Mouse (Mus musculus) thymus, adult 2 months (tissue): ENCODE measurements around the gene Orm2. TPM values are rescaled to one million over a fixed set of nuclear protein-coding genes. Genes with fewer than 3 reads are reported as not detected.

Source experiments
- DNase-seq: peaks from one replicate; pipeline ENCODE4 v3.0.0; 2021
- H3K27ac ChIP-seq: fragments of 200-500 bp; 2 replicates; pipeline ENCODE4 v1.5.1; 2012; ENCODE audit warnings: low read length, control low read depth; ENCODE audit not compliant: control insufficient read depth, insufficient read depth
- H3K27me3 ChIP-seq: fragments of 200-500 bp; 2 replicates; pipeline ENCODE4 v1.6.1; 2012; ENCODE audit warnings: mild to moderate bottlenecking, low read length, moderate library complexity, mixed read lengths; ENCODE audit not compliant: control insufficient read depth, insufficient read depth
- H3K36me3 ChIP-seq: fragments of 200-500 bp; 2 replicates; pipeline ENCODE4 v1.6.1; 2012; ENCODE audit warnings: mild to moderate bottlenecking, low read length, moderate library complexity; ENCODE audit not compliant: control insufficient read depth, insufficient read depth
- H3K4me1 ChIP-seq: fragments of 200-500 bp; replicated peaks from 2 replicates; pipeline ENCODE4 v1.6.1; 2012; ENCODE audit warnings: low read length; ENCODE audit not compliant: control insufficient read depth, insufficient read depth
- H3K4me3 ChIP-seq: fragments of 200-500 bp; 2 replicates; pipeline ENCODE4 v1.5.1; 2012; ENCODE audit warnings: mild to moderate bottlenecking, low read length, control low read depth, moderate library complexity; ENCODE audit not compliant: control insufficient read depth, insufficient read depth
- CTCF ChIP-seq: fragments of 200-500 bp; IDR thresholded peaks from 2 replicates; pipeline ENCODE4 v1.5.1; 2012; ENCODE audit warnings: mild to moderate bottlenecking, control low read depth, low read length, moderate library complexity, borderline replicate concordance; ENCODE audit not compliant: control insufficient read depth, poor library complexity, insufficient read depth; ENCODE audit errors: extremely low read depth
- POLR2A ChIP-seq: fragments of 200-500 bp; IDR thresholded peaks from 2 replicates; pipeline ENCODE4 v1.6.1; 2012; ENCODE audit warnings: mild to moderate bottlenecking, low read length, control low read depth, moderate library complexity; ENCODE audit not compliant: control insufficient read depth, poor library complexity, insufficient read depth; ENCODE audit errors: extremely low read depth
- WGBS: fragments of 180-500 bp; shearing (Covaris S2); methylation state at CpG from one replicate; pipeline ENCODE4 v1.1.7; 2018; 5-methylcytosine and 5-hydroxymethylcytosine counted together
- polyA plus RNA-seq: library from polyadenylated mRNA; depleted of rRNA; stranded (reverse); fragments of >200 nt; gene quantifications from 2 replicates; pipeline ENCODE4 v1.2.3, GENCODE M21; 2012

Orm2 gene
- polyA plus RNA-seq, 1 experiment = 0.38 TPM

DNA sequence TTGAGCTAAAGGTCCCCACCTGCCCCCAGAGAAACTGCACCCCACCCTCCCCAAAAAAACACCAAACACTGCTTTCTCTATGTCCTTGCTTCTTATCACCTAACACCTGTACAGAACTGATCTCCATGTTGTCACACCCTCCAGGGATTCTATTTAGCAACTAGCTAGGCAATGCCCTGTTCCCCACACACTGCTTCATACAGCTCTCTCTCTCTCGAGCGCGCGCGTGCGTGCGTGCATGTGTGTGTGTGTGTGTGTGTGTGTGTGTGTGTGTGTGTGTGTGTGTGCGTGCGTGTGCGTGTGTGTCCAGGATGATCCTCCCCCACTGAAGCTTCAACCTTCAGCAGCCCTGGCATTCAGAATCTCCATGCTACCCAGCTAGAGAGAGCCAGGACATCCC, 39.8 kb downstream of the Orm2 start:
- Histone ChIP-seq H3K4me1 (peaks cover 75% of the 10 kb centered on the region), H3K27ac (peak overlapping the region; percentile 89), H3K27me3 (no peaks in the 10 kb centered on the region), H3K36me3 (peaks cover 9% of the 10 kb centered on the region), H3K4me3 (peak overlapping the region; percentile 79)
- TF ChIP-seq POLR2A = no peak
- no peak for TF ChIP-seq CTCF
- WGBS = 3% methylated on average over 10 of the region's 10 CpGs
- DNase-seq = no peak

DNA sequence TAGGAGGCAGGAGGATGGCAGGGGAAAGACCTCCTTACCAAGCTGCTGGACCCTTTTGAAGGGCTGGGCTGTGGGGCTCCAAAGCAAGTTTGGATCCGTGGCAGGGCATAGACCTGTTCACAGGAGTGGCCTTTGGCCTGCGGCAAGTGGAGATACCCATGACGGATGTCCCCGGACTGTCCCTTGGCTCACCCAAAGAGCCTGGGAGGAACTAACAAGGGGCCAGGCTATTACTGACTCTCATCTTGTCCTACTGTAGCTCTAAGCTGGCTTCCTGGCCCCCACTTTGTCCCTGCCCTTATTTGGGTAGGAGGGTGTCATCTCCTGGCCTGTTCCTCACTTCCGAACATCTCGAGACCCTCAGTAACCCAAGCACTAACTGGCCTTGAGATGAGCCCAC, 40.3 kb downstream of the Orm2 start:
- no peaks in the 10 kb centered on the region for H3K27me3 ChIP-seq
- TF ChIP-seq CTCF (no peak), POLR2A (no peak)
- peak overlapping the region; percentile 89 for H3K27ac ChIP-seq
- H3K4me3 ChIP-seq = peak overlapping the region; percentile 79
- H3K36me3 ChIP-seq = peaks cover 4% of the 10 kb centered on the region; the same call in 1 of the 2 replicates
- no peak for DNase-seq
- WGBS = 2% methylated on average over 6 of the region's 6 CpGs
- peaks cover 75% of the 10 kb centered on the region for H3K4me1 ChIP-seq

DNA sequence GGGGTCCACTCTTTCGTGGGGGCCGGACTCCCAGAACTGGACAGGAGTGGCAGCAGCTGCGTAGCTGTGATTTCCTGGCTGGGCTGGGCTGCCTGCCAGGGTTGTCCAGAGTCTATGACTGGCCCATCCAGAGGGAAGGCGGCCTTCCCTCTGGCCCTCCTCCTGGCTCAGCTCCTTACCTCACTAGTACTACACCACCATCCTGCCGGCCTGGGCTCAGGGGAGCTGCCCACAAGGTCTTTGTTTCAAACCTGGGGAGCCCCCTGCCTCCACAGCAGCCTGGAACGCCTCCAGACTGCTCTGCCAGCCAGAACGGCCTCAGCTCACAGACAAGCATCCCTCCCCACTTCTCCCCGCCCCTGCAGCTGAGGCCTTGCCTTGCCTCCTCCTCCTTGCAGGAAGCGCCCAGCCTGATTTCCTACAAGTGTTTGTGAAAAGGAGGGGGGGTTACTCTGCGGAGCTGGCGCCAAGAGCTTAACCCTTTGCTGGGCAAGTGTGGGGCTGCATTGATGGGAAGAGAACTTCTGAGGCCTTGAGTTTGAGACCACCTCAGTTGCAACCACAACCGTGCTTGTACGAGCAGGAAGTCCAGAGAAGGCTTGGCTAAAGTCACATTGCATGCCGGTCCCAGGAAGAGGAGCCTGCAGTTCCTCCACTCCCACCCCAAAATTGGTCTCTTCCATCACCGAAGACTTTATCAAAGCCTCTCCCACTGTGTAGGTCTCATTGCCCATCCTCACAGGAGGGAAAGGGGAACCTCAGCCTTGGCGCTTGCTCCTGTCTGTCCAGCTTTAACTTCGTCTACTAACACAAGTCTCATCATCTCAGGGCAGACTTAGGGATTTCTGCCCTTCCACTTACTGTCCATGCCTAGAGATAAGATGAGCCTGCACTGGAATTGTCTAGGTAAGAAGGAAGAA, 41.1 kb downstream of the Orm2 start, which contains the start of gene Akna:
Gene Akna, minus strand, starts transcription at position 315 of the 920 bp plus-strand sequence.
- peak; percentile 99 for TF ChIP-seq POLR2A
- TF ChIP-seq CTCF = peak; percentile 27; the same call in 1 of the 2 replicates
- Histone ChIP-seq H3K36me3 (no peaks in the 10 kb centered on the region), H3K27ac (peak within 1 kb of the TSS; percentile 93), H3K4me3 (peak within 1 kb of the TSS; percentile 79), H3K4me1 (peaks cover 71% of the 10 kb centered on the region), H3K27me3 (no peaks in the 10 kb centered on the region)
- peak; percentile 87 for DNase-seq
- 3% methylated on average over 17 of the region's 17 CpGs for WGBS

DNA sequence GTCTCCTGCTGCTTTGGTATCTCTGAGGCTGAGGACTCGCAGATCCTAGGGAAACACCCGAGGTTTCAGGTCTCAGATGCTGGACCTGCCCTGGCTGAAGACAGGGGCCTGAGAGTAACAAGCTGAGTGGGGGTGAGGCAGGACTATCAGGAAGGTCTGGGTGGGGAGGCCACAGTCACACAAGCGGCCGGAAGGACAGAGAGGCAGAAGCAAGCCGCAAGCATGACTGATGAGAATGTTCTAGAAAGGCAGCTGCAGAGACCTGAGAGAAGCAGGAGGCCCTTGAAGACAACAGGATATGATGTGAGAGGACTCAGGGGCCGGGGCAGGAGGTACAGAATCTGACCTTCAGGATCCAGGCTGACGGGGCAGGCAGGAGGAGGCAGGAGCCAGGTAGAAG, 42.0 kb downstream of the Orm2 start:
- TF ChIP-seq CTCF = no peak
- TF ChIP-seq POLR2A = peak; percentile 42
- no peaks in the 10 kb centered on the region for H3K36me3 ChIP-seq
- DNase-seq = peak; percentile 72
- peaks cover 71% of the 10 kb centered on the region for H3K4me1 ChIP-seq
- H3K4me3 ChIP-seq = peak overlapping the region; percentile 6
- H3K27ac ChIP-seq = peak overlapping the region; percentile 93
- WGBS = 7% methylated on average over 7 of the region's 7 CpGs
- no peaks in the 10 kb centered on the region for H3K27me3 ChIP-seq

DNA sequence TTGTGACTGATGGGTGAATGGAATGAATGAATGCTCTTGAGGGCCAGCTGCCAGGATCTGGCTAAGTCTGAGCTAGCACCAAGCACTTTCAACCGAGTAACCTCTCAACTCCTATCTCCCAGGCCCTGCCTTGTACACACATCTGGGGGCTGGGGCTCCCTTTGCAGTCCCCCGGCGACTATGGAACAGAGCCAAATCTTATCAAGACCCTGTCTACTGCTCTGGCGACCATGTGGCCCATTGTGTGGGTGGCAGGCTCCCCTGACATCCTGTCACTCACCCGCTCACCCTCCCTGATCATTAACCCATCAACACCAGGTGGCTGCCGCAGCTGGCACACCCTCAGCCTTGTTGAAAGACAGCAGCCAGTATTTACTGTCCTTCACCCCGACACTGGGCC, 42.8 kb downstream of the Orm2 start:
- Histone ChIP-seq H3K36me3 (no peaks in the 10 kb centered on the region), H3K4me3 (no peak overlapping the region), H3K4me1 (peaks cover 69% of the 10 kb centered on the region), H3K27me3 (no peaks in the 10 kb centered on the region), H3K27ac (peak overlapping the region; percentile 93)
- TF ChIP-seq POLR2A (no peak), CTCF (no peak)
- WGBS = 5% methylated on average over 7 of the region's 7 CpGs
- DNase-seq = peak; percentile 68

DNA sequence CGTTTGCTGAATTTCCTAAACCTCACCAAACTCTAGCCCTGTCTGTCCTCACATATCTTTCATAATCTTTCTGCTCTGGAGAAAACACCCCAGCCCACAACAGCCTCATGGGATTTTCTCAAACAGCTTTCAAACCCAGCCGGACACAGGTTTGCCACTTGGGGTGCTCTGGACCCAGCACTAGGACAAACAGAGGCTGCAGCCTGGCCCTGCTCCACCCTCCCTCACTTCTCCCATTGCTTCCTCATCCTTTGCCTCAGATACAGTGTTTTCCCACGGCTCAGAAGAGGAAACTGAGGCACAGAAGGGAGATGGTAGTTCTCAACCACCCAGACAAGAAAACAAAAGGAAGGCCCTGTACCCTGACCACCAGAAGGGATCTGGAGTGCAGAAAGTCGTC, 43.4 kb downstream of the Orm2 start:
- H3K27me3 ChIP-seq = no peaks in the 10 kb centered on the region
- 49% methylated on average over 4 of the region's 4 CpGs for whole genome bisulfite sequencing
- no peak for DNase-seq
- peaks cover 62% of the 10 kb centered on the region for H3K4me1 ChIP-seq
- peak overlapping the region; percentile 93; the same call in 1 of the 2 replicates for H3K27ac ChIP-seq
- TF ChIP-seq POLR2A (no peak), CTCF (no peak)
- H3K4me3 ChIP-seq = no peak overlapping the region
- H3K36me3 ChIP-seq = no peaks in the 10 kb centered on the region
